Mouse (Mus musculus): ENCODE measurements around the gene Gm17026. TPM values are rescaled to one million over a fixed set of nuclear protein-coding genes. Genes with fewer than 3 reads are reported as not detected.
A peak's percentile ranks its signal among the peaks of the same experiment; 100 is the strongest.
"Not testable (repeated sequence)": the region's sequence is repeated elsewhere in the genome, so short reads cannot be mapped to it uniquely, and the experiment has no call there.

The Gm17026 gene
- total RNA-seq (2021): not detected
- long read RNA-seq, experiment 1: 0 reads
- long read RNA-seq, experiment 2: 0 reads

DNA sequence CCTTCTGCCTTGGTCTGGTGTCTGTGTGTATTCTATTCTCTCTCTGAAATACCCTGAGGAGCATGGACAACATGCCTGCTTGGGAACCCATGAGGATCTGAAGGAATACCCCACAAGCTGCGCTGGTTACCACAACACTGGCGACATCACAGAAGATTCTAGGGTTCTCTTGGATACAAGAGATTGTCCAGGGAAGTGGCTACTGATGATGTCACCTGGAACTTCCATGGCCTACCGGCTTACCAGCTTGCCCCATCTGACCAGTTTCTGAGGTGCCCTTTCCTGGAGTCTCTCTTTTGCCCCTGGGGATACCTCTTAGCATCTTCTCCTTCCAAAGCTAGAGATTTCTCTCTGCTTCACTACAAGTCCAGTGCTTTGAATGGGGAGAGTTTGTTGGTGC, at the start of gene Gm17026:
Gm17026 (minus strand) TSS at position 101 of the 400 bp plus-strand sequence.
- DNase-seq: not testable (repeated sequence)

DNA sequence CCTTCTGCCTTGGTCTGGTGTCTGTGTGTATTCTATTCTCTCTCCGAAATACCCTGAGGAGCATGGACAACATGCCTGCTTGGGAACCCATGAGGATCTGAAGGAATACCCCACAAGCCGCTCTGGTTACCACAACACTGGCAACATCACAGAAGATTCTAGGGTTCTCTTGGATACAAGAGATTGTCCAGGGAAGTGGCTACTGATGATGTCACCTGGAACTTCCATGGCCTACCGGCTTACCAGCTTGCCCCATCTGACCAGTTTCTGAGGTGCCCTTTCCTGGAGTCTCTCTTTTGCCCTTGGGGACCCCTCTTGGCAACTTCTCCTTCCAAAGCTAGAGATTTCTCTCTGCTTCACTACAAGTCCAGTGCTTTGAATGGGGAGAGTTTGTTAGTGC, 37.4 kb upstream of the Gm17026 start, which contains the start of gene Gm9611:
Gm9611 (minus strand) TSS at position 101 of the 400 bp plus-strand sequence.
- not testable (repeated sequence) for DNase-seq

DNA sequence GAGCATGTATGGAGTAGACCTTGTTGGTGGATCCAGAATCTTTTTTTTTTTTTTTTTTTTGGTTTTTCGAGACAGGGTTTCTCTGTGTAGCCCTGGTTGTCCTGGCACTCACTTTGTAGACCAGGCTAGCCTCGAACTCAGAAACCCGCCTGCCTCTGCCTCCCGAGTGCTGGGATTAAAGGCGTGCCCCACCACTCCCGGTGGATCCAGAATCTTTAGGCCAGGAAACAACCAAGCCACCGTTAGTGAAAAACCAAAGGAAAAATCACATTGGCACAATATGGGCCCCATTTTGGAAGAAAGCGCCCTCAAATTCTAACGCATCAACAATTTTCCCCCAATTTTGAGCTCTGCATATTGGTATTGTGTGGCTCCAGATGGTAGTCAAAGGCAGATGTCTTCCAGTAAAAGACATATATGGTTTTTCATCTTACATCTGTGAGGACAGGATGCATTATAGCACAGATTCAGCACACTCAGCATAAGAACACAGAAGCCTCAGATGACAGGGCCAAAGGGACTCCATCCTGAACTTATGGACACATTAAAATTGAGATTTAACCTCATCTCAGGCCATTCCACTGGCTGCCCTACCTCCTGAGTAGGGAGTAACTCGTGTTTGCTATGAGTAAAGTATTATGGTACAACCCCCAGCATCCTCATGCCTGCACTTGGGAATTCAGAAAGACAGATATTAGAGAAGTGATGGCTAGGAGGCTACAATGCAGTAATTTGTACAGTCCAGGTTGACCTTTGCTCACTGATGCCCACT, 42.9 kb downstream of the Gm17026 start:
- DNase-seq: peak; percentile 7

Small RNA genes within 50 kb of the gene (microRNA-seq; reads per million reads assigned to microRNA genes)
- gene Gm25208 (0 reads per million in 2 experiments), gene Gm25892 (0 reads per million in 2 experiments)

Other genes with a start within 250 kb of the Gm17026 start
- not detected for gene Gm7951, start 142.7 kb downstream of the Gm17026 start, total RNA-seq (2021)
- gene Gm17027, start 97.4 kb downstream of the Gm17026 start, total RNA-seq (2021): not detected
- gene Gm3573, start 69.3 kb downstream of the Gm17026 start, total RNA-seq (2021): not detected
- gene Gm9611, start 37.3 kb upstream of the Gm17026 start, total RNA-seq (2021): not detected
- not detected for gene Gm7995, start 50.2 kb upstream of the Gm17026 start, total RNA-seq (2021)
- gene Gm8005, start 179.6 kb upstream of the Gm17026 start, total RNA-seq (2021): not detected
- gene Gm8011, start 203.8 kb upstream of the Gm17026 start, total RNA-seq (2021): not detected
- not detected for gene Gm8020, start 242.3 kb upstream of the Gm17026 start, total RNA-seq (2021)